Mouse (Mus musculus) monocyte, adult 2 months (primary cell): Measurements from ENCODE around the gene Mical2.

ENCODE experiments used
- DNase-seq, 2 experiments: peaks; one replicate each; pipeline ENCODE4 v3.0.0; 2022; ENCODE audit warnings: low spot score in 2 of 2, low read depth in 1 of 2

Gene Mical2

GRCm38 (mm10) chr7:112274611-112275010 is 49.0 kb downstream of the Mical2 start:
- DNase-seq: no peak

- DNase-seq: no peak
Measured at GRCm38 (mm10) chr7:112275093-112275492, 49.4 kb downstream of the Mical2 start.

- DNase-seq: no peak
Measured at GRCm38 (mm10) chr7:112275883-112276282, 50.2 kb downstream of the Mical2 start.

- DNase-seq: no peak
Measured at GRCm38 (mm10) chr7:112276823-112277222, 51.2 kb downstream of the Mical2 start.

- no peak for DNase-seq
Measured at GRCm38 (mm10) chr7:112278648-112279047, 53.0 kb downstream of the Mical2 start.

- no peak for DNase-seq
Measured at GRCm38 (mm10) chr7:112280474-112280873, 54.8 kb downstream of the Mical2 start.

GRCm38 (mm10) chr7:112283606-112284310 is 58.1 kb downstream of the Mical2 start:
- DNase-seq: no peak

GRCm38 (mm10) chr7:112285573-112285972 is 59.9 kb downstream of the Mical2 start:
- no peak for DNase-seq

GRCm38 (mm10) chr7:112288352-112289107 is 62.9 kb downstream of the Mical2 start:
- no peak for DNase-seq

- DNase-seq: no peak
Measured at GRCm38 (mm10) chr7:112289514-112289913, 63.9 kb downstream of the Mical2 start.

GRCm38 (mm10) chr7:112289990-112290389 is 64.3 kb downstream of the Mical2 start:
- no peak for DNase-seq

GRCm38 (mm10) chr7:112293456-112294104 is 67.9 kb downstream of the Mical2 start:
- no peak for DNase-seq

GRCm38 (mm10) chr7:112295426-112296221 is 70.0 kb downstream of the Mical2 start:
- no peak for DNase-seq

GRCm38 (mm10) chr7:112298032-112298431 is 72.4 kb downstream of the Mical2 start:
- no peak for DNase-seq

GRCm38 (mm10) chr7:112298871-112299422 is 73.3 kb downstream of the Mical2 start:
- DNase-seq: no peak

- no peak for DNase-seq
Measured at GRCm38 (mm10) chr7:112299521-112300096, 74.0 kb downstream of the Mical2 start.

- DNase-seq: no peak
Measured at GRCm38 (mm10) chr7:112300141-112300540, 74.5 kb downstream of the Mical2 start.

GRCm38 (mm10) chr7:112301052-112301451 is 75.4 kb downstream of the Mical2 start:
- no peak for DNase-seq

- DNase-seq: no peak
Measured at GRCm38 (mm10) chr7:112304382-112304781, 78.7 kb downstream of the Mical2 start.

- DNase-seq: no peak
Measured at GRCm38 (mm10) chr7:112309289-112310016, 83.8 kb downstream of the Mical2 start.
